Mouse (Mus musculus): ENCODE data around the gene Snx9. TPM values are rescaled to one million over a fixed set of nuclear protein-coding genes. Genes with fewer than 3 reads are reported as not detected.

Snx9 gene
- total RNA-seq, 2 experiments from 2014 or later = 31.0 to 32.6 TPM

DNA sequence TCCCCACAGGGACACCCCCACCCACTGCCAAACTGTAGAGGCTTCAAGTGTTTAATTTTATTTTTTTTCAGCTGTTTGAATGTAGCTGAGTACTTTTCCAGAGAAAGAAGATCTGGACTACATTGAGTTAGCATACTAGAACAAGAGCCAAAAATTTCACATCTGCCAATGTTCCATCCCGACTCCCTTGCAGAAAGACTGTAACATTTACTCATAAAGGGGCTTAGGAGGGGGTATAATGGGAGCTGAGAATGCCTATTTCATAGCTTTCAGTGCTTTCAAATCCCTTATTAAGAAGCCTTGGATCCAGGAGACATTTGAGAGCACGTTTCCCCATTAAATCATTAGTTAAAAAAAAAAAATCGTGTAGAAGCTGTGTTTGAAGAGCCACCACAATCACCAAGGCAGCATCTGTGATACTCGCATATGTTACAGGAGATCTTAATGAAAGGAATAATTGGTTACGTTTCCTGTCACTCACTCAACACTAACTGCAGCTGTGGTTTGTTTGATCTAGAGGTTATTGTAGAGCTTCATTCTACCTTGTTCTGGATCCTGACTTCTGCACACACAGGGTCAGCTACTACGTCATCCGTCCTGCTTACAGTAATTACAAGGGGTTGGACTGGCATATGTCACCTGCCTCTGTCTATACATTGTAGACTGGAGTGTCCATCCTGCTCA is 35.8 kb upstream of the Snx9 start:
- DNase-seq = no peak
- intact Hi-C loops (cut with DNase I) = no loop called here

DNA sequence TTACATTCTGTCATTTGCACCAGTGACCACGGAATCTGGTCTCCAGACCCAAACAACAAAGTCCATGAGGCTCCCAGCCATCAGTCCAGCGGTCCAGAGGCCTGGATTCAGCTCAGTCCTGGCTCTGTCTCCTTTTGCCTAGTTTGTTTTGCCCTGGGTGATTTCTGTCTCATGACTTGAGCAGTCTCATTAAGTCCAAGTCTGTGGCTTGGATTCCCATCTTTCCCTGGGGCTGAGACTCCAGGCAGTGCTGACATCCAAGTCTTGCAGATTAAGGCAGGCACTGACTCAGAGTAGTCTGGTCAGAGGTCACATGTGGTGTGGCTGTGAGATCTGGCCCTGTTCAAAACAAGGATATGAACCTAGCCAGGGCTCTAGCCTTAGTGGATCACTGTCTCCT is 35.2 kb upstream of the Snx9 start:
- intact Hi-C loops (cut with DNase I) = no loop called here
- peak in 1 of 2 experiments; percentile 37 for DNase-seq

DNA sequence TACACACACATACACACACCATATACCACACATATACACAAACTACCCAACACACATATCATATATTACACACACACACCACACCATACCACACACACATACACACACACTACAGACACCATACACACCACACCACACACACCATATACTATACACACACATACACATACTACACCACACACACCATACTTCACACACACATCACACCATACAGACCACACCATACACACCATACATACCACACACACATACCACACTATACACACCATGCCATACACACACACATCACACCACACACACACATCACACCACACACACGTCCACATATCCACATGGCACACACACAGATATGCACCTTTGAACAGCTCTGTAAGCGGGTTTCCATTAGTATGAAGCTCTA is 34.3 kb upstream of the Snx9 start:
- intact Hi-C loops (cut with DNase I) = no loop called here
- no peak for DNase-seq

DNA sequence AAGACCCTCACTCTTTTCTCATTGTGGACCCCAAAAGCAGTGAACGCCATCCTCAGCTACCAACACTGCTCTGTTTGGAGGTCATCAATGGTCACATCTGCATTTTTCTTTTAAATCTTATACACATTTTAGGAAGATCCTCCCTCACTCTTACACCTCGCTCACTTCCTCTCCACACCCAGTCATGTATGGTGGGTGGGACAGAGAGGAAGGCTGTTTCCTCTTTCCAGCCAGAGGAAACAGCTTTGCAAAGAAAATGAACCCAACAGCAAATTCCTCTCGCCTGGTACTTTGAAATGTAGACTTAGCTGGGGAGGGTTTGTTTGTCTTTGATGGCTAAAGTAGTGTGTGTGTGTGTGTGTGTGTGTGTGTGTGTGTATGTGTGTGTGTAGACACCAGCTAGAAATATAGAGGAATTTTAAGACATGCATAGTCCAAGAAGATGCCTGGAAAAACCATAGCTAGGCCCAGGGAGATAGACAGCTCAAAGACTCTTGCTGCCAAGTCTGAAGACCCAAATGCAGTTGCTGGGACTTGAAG is 33.2 kb upstream of the Snx9 start:
- DNase-seq = no peak
- intact Hi-C loops (cut with DNase I) = no loop called here

DNA sequence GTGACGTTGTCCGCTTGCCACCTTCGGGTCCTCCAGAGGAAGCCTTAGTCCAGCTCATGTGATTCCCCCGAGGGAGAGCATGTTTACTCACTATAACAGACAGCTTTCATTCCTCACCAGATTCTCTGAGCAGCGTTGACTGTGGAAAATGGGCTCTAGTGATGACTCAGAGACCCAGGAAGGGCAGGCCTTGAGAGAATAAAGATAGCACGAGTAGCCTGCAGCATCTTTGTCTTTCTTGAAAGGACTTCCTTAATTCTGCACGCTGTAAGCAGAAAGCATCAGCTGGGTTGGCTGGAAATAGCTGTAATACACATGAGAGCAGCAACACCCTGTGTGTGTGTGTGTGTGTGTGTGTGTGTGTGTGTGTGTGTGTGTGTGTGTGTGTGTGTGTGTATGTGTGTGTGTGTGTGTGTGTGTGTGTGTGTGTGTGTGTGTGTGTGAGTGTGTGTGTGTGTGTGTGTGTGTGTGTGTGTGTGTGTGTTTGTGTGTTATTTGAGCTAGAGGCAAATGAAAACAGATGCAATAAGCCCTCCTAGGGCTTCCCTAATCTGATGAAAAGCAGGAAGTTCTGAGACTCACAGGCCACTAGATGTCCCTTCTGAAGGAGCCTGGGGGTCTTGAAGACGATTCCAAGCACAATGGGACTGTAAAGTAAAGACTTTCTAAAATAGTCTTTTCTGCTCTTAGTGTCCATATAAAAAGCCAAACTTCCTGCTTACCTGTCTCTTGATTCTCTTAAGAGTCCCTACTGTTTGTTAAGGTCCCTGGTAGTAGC is 27.1 kb upstream of the Snx9 start:
- no peak for DNase-seq
- intact Hi-C loops (cut with DNase I) = no loop called here

DNA sequence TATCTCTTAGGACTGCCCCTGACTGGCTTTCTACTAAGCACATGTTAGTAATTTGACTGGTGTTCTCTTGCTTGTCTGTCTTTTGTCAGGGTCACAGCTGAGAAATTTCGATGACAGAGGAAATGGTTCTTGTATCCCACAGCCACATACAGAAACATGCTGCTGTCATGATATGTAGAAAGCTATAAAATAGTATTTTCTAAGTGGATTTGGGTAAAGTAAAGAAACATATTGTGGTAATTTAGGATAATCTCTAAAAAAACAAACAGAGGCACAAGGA is 26.5 kb upstream of the Snx9 start:
- intact Hi-C loops (cut with DNase I) = no loop called here
- DNase-seq = no peak

DNA sequence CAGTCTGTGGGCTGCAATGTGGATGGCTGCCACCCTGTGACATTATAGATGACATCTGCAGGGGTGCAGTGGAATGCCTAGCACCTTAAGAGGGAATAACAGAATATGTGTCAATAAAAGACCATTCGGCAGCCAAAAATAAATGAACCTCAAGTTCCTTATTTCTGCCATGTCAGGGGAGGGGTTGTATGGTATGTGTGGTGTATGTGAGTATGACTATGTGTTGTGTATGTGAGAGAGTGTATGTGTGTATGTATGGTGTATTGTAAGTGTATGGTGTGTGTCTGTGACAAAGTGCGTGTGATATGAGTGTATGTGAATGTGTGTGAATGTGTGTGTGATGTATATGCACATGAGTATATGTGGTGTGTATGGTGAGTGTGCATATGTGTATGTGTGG is 23.3 kb upstream of the Snx9 start:
- intact Hi-C loops (cut with DNase I) = no loop called here
- no peak for DNase-seq

DNA sequence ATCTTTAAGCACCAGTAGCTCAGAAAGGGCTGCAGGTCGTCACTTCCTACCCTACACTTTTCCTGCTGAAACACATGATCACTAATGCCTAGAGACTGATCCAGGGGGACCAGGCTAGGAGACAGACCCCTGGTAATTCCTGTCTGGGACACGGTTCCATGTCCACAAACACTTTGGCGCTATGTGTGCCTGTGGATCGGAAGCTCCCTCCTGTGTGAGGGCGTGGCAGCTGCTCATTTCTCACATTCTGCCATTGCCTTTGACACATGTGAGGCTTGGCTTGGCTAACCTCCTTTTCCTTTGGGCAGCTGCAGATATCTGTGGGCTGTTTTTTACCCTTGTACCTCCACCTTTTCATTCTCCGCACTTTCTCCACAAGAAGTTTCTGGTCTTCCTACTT is 22.0 kb upstream of the Snx9 start:
- no peak for DNase-seq
- intact Hi-C loops (cut with DNase I) = no loop called here

DNA sequence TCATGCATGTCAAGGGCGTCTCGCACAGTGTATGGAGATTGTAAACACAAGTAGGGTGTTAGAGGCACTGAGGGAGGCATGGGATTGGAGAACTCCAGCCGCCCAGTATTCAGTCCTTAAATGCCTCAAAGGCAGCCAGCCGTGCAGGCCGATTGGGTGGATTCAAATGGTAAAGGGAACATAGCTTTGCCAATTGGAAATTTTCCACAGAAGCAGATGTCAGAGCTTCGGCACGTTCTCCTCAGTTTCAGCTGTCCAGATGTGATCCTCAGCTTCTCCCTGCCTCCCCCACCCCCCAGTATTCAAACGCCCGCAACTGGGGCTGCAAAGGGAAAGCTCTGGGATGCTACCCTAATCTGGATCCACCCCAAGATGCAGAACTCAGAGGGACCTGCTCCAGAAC is 21.3 kb upstream of the Snx9 start:
- DNase-seq = no peak
- intact Hi-C loops (cut with DNase I) = no loop called here

DNA sequence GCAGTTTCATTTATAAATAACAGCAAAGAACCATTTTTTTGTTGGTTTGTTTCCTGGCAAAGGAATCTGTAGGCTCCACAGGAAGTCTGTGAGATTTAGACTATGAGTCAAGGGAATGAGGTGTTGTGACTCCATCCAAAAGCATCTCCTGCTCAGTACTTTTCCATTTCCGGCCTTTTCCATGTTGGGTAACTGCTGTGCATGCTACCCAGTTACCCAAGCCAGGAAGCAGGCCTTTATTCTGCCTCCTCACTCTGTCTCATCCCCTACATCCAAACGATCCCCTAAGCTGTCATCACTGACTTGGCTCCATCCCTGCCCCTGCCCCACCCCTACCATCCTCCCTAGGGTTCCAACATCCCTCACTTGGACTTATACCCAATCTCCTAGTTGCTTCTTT is 18.6 kb upstream of the Snx9 start:
- no peak for DNase-seq
- intact Hi-C loops (cut with DNase I) = no loop called here

DNA sequence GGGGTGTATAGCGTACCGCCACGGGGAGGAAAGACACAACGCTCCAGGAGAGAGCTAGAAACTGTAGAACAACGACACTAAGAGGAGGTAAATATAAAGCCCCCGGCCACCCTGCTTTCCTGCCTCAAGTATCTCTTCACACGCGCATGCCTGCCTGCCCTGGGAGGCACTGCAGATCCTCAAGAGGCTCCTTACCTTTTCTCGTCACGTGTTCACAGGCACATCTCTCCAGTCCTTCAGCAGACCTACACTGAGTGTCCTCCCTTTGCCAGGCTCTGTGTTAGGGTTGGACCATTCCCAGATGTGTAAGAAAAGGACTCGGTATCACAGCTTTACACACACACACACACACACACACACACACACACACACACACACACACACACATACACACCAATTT is 18.1 kb upstream of the Snx9 start:
- DNase-seq = no peak
- intact Hi-C loops (cut with DNase I) = no loop called here

DNA sequence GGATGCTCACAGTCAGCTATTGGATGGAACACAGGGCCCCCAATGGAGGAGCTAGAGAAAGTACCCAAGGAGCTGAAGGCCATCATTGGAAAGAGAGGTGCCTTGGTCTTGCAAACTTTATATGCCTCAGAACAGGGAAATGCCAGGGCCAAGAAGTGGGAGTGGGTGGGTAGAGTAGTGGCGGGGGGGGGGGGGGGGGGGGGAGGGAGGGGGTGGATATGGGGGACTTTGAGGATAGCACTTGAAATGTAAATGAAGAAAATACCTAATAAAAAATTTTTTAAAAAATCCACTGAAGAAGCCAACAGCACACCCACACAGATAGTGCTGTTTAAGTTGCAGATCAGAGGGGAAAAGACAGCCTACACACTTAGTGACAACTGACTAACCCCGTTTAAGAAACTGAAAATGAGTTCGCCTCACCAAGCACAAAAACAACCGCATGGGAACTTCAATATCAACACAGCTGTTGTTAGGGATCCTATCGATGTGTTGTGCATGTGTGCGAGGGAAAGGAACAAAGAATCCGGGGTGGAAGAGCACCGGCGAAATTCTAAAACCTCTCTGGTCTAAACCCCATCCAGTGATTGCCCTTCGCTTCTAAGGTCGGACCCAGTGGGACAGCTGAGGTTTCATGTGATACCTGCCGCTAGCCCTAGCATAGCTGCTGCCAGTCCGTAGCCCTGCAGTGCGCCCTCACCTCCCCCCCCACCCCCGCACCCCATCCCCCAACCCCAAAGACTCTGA is 13.1 kb upstream of the Snx9 start:
- no peak for DNase-seq
- intact Hi-C loops (cut with DNase I) = no loop called here

DNA sequence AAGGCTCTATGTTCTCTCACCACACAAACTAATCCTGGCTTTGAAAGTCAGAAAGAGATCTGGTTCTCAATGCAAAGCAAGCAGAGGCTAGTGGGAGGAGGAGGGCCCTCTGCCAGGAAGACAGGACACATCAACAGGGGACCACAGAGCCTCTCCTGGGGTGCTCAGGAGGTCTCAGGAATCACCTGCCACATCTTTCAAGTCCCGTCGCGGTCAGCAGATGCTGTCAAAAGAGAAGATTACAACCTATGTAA is 12.6 kb upstream of the Snx9 start:
- no peak for DNase-seq
- intact Hi-C loops (cut with DNase I) = no loop called here

DNA sequence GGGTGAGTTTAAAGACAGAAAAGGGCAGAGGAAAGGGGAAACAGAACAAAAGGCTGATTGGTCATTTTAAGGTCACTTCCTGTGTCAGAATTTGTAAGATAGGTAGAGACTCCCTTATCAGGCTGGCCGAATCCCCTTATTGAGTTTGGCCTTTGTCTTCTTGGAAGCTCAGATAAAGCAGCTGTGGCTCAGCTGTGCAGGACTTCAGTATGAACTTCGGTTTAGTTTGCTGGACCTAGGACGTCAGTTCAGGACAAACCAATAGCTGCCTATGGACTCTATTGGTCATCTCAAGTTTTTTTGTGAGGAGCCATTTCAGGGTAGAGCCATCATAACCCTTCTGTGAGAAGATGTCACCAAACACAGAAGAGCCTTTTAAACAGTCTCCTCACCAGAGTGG is 12.2 kb upstream of the Snx9 start:
- intact Hi-C loops (cut with DNase I) = no loop called here
- no peak for DNase-seq

DNA sequence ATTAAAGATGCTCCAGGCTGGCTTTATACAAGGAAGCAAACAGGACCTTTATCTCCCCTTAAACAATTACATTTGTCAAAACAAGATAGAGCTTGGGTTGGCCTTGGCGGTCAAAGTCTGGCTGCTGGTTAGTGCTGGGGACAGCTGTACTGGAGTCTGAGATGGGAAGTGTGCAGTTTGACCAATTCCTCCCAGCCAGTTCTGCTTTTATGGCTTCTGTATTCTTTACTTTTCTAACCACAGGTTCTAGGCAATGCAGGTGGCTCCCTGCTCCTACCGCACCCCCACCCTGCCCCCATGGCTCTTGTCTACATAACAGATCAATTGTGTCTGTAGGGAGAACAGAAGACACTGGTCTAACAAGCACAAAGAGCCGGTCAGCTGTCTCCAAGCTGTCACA is 11.2 kb upstream of the Snx9 start:
- intact Hi-C loops (cut with DNase I) = no loop called here
- no peak for DNase-seq

DNA sequence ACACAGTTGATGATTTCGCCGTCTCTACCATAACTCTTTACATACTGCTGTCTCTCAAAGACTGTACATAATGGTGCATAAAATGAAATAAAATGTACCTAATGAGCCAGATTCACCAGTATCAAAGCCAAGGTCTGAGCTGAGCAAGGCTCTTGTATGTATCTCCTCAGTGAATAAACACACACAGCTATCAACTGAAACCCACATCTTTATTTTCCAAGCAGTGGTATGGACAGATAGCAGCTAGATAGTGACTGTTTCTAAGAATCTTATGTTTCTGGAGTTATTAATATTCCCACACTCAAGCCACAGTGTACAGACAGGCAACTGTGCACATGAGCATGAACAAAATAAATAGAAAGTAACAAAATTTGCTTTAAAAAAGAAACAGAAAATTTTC is 10.7 kb upstream of the Snx9 start:
- DNase-seq = no peak
- intact Hi-C loops (cut with DNase I) = no loop called here

DNA sequence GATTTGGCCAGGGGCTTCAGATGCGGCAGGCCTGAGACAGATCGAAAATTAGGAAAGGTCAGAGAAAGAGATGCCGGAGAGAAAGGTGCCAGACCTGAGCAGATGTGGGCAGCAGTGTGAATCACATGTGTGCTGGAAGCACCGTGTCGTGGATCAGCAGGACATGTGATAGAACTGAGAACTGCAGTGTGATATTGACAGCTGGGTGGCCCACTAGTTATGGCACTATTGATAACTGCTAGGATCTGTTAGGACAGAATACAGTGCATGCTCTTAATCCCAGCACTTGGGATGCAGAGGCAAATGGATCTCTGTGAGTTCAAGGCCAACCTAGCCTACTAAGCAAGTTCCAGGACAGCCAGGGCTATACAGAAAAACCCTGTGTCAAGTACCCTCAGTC is 10.3 kb upstream of the Snx9 start:
- intact Hi-C loops (cut with DNase I) = no loop called here
- DNase-seq = no peak

DNA sequence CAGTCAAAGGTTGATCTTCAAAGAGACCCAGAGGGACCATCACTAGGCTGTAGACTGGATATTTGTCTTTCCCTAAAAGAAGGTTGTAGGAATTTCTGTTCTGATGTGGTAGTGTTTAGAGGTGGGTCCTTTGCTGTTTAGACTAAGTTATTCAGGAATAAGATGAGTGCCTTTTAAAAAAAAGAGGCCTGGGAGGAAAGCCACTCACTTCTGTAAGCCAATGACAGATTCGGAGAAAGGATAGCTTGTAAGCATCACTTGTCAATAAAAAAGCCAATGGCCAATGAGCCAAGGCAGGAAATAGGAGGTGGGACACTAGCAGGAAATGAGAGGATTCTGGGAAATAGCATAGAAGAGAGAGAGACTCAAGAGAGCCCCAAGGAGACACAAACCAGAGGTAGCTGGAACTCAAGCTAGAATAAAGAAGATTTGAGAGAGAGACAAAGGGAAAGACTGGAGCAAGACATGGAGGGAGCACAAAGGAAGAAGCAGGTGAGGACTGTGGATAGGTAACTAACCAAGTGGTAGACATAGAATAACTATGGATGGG is 9.8 kb upstream of the Snx9 start:
- intact Hi-C loops (cut with DNase I) = no loop called here
- DNase-seq = no peak

DNA sequence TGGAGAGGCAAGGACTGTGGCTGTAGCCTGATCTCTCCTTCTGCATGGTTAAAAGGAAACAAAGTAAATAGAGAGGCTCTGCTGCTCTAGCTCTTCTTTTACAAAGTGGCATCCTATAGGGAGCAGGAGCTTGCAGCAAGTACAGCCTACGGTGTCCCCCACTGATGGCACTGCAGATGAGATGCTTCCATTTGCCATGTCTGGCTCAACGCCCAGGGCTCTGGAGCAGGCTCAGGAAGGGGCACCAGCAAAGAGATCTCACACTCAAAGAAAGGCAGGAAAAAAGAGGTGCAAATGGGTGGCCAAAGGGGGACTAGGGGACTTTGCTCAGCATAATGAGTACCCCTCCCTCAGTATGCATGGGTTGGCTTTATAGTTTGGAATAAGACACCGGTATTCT is 7.0 kb upstream of the Snx9 start:
- DNase-seq = no peak
- intact Hi-C loops (cut with DNase I) = no loop called here

DNA sequence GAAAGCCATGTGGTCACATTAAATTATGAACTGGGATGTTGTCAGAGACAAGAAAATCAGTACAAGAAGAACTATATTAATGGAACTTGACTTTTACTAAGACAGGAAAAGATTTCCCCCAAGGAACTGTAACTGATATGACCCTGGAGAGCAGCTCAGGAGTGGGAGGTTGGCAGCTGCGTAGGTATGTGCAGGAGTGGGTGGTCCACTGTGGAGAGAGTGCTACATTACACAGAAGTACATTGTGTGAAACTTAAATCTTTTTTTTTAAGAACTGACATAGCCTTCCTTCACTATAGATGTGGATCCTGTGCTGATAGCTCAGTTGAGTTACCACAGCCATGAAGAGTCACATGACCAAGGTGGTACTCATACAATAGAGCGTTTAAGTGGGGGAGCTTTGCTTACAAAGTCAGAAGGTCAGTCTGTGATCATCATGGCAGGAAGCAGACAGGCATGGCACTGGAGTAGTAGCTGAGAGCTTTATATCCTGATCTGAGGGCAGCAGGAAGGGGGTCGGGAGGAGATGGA is 6.3 kb upstream of the Snx9 start:
- no peak for DNase-seq
- intact Hi-C loops (cut with DNase I) = no loop called here

DNA sequence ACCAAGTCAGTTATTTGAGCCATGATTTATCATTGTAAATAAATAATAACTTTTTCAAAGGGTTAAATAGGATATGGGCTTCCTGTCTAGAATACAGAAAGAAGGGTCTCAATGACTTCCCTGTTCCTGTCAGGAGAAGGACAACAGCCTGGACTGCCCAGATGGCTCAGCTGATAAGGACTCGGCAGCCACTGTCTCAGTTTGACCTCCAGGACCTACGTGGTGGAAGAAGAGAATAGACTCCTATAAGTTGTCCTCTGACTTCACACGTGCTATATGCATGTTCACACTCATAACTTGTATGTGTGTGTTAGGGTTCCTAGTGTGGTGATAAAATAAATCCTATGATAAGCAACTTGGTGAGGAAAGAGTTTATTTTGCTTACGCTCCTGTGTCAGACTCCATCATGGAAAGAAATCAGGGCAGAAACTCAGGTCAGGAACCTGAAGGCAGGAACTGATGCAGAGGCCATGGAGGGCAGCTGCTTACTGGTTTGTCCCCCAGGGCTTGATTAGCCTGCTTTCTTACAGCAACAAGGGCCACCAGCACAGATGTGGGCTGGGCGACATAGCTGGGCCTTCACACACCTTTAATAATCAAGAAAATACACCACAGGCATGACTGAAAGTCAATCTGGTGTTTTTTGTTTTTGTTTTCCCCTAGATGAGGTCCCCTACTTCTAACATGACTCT is 1.4 kb upstream of the Snx9 start:
- DNase-seq = no peak
- intact Hi-C loops (cut with DNase I) = loop anchor here (2.0 to 5.0 kb wide), 3 partner anchors 29 to 53 kb away; no protein-coding TSS in a partner anchor
